Mouse (Mus musculus) heart, adult 8-10 months (tissue): ENCODE measurements at regions not wholly inside any gene's neighbourhood (a gene's known extent, or its start where the extent isn't known, plus 50 kb on each side); places are given as distances from the start of the nearest gene placed in this dataset.

ENCODE experiments used
- DNase-seq: peaks from one replicate; pipeline ENCODE4 v3.0.0; 2022; ENCODE audit warnings: low spot score

DNA sequence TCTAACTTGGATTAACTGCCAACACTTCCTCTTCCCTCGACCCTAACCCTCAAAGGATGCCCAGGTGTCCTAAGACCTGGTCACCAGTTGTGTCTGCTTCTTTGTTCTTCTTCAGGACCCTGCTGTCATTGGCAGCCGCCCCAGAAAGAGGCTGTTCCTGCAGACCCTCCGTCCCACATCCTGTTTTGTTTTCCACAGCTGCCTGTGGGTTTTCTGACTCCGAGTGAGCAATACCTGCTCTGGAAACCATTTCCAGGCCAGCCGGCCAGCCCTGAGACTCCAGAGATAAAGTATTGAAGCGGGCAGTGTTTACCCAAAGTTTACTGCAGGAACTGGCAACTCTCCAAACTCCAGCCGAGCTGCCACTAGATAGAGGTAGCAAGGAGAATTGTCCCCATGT lies 337.2 kb upstream of the Noct start:
- DNase-seq = no peak

DNA sequence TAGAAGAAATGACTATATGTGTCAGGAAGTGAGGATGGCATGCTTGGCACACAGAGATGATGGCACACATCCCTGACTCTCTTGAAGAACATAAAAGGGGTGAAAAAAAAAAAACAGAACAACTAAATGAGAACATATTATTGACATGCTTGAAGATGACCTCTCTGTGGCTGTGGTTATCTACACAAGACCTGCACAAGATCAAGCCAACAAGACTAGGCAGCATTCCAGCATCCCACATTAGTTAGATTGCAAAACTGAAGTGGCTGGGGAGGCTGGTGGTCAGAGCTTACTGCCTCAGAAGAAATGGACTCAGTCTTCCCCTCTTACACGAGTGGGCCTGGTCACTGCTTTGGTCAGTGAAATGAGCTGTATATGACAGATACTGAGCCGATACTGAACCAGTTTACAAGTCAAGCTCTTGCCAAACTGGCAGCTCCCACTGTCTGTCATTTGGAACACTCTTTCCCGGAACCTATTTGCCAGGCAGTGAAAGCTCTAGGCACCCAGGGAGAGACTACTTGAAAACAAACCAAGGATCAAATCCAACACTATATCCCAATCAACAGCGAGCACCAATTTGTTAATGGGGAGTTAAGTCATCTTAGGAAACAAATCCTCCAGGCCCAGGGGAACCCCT lies 335.6 kb upstream of the Noct start:
- no peak for DNase-seq

DNA sequence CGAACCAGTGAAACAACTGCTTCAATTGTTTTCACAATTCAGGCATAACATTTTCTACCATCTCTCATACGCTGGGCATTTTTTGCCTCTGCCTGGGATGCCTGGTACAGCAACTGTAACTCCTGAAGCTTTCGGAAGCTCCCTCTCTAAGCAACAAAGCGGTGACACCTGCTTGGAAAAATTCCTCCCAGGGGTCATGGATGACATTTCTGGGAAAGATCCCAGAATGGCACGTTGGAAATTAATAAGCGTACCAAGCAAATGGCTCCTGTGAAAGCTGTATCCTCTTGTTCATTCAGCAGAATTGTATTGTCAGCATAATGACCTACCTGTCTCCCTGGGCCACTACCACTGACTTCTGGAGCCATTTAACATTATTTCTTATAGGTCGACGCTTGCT lies 333.7 kb upstream of the Noct start:
- no peak for DNase-seq

DNA sequence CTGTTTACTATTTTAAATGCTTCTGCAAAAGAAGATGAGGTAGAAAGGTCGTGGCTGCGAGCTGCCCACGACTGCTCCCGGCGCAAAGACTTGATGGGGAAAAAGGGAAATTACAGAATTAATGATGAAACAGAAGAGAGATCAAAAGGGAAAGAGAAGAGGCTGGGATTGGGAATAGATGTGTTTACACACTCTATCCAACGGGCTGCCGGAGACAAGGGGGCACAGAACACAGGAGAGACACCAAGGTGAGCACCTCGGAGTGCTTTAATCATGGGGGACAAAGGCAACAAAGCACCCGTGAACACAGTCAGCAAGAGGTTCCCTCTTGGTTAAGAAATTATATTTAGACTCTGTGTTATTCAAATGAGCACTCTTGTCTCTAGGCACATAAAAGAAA lies 326.1 kb upstream of the Noct start:
- DNase-seq = no peak

DNA sequence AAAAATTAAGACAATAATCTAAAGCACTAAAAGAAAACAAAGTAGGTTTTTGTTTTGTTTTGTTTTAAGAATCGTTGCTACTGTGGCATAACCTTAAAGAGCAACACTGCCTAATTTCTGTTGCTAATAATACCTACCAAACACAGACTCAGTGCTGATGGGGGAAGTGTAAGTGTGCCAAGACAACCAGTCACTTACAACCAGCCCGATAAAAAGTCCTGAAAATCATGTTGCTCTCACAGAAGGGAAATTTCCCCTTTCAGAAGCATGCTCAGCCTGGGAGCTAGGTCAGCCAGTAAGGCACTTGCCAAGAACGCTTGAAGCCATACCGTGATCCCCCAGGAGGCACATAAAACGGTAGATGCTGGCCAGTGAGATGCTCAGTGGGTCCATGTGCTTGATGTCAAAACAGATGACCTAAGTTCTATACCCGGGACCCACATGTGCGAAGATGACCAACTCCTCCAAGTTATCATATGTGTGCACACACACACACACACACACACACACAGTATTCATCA lies 324.4 kb upstream of the Noct start:
- peak; percentile 2 for DNase-seq

DNA sequence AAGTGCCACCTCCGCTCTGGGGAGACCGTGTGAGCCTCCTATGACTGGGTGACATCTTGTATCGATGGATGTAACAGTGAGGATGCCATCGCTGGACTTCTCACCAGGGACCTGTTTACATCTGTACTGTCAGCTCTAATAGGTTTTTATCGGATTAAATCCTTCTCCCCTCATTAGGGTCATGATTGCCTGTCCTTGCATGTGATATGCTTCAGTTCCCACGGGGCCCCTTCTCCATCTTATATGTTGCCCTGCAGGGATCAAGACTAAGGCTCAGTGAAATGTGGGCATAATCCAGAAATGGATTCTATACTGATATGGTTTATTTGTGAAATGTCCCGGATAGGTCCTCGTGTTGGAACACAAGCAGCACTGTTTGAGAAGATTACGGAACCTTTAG lies 323.7 kb upstream of the Noct start:
- no peak for DNase-seq

DNA sequence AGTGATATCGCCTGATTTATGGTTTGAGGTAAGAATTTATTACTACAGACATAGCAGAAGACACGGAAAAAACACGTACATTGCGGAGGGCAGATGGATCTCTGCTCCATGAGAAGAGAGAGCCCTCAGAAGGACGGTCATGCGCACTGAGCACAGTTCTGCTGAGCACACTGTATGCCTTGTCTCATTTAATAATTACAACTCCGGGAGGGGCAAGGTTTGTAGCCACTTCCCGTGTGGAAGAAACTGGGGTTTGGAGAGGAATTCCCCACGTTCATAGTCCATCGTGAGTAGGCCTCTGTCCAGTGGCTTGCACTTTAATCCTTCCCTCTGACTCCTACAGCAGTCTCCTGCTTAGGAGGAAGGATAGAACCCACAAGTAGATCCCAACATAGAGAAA lies 322.9 kb upstream of the Noct start:
- DNase-seq = no peak

DNA sequence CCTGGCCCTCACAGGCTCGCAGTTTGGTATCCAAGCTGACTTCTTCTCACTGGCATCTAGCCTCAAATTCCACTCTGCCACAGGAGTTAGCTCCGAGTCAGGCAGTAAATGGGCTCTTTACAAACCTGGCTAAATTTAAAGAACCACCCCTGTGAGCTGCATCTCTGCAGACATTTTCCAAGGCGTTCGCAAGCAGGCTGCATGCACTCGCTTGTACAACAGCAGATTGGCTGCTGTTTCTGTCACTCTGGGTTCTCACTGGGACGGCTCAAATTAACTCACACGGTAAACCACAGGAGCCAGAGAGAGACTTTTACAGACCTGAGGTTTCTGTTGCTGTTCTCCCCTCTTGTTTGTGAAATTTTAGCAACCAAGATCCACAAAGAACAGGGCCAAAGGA lies 321.3 kb upstream of the Noct start:
- DNase-seq = no peak

DNA sequence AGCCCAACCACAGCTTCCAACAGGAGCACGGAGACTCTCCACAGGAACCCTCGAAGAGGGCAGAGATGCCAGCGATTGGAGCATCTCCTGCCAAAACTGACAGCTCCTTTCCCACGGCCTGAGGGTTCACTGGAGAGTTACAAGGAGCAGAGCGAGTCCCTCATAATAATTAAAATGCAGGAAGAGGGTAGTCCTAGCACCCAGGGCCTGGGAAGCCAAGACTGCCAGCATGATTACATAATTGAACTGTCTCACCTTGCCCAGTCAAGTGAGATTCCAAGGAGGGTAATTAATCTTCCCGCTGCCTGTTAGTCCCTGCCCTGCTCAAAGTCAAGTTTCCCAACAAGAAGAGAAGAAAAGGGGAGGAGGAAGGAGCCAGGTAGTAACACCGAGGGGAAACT lies 319.5 kb upstream of the Noct start:
- DNase-seq = no peak

DNA sequence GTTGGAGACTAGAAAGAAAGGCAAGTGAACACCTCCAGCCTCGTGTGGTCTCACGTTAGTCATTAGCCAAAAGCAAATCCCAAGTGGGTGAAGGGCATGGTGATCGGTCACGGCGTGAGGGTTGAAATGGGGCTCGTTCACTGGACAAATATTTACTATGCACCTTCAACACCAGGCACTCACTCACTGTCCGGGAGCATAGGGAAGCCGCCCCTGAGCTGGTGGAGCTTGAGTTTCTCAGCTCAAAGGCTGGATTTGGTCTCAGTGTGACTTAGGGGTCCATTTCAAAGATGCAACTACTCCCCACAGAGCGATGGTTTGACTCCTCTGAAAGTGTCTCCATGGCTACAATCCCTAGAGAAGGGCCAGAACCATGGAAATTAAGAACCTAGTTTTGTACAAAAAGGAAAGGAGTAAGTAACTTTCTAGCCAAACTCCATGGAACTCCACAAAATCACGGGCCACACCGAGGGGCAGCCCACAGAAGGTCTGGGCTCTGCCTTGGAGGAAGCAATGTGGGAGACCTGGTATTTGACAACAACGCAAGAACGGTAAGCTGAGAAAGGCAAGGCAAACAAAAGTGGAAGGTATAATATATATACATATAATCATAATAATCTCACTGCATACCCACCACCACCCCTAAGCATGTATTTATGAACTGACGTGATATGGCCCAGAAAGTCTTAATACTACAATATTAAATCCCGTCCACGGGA lies 318.8 kb upstream of the Noct start:
- no peak for DNase-seq

DNA sequence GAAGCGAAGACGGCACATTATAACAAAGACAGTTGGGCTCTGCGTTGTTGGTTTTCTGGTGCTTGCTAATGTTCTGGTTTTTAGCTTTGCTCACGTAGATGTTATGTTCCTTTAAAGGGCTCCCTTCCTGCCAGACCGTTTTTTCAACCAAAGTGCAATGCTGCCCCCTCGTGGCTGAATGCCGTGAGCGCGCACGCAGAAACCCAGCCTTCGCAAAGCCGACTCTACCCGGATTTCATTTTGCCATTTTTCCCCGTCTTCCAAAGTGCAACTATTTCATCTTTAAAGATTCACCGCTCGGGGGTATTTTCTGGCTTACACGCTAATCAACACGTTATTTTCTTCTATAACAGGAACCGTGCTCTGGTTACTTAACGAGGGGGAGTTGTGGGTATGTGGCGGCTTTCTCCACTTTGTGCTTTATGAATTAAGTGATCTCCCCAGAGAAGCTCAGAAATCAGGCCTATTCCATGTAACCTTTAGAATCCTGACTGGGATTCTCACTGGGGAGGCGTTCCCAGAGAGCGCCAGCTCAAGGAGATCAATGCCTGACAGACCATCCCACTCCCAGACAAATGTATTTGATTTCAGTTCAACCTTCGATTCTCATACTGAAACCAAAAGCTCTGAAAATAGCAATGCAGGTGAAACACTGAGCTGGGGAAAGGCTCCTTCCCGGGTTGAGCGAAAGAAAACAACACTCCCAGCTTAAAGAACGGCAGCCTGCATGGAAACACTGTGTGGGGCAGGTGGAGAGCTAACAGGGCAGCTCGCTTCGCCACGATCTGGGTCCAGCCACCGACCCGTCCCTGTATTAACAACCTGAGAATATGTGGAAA lies 318.0 kb upstream of the Noct start:
- DNase-seq = peak; percentile 87

DNA sequence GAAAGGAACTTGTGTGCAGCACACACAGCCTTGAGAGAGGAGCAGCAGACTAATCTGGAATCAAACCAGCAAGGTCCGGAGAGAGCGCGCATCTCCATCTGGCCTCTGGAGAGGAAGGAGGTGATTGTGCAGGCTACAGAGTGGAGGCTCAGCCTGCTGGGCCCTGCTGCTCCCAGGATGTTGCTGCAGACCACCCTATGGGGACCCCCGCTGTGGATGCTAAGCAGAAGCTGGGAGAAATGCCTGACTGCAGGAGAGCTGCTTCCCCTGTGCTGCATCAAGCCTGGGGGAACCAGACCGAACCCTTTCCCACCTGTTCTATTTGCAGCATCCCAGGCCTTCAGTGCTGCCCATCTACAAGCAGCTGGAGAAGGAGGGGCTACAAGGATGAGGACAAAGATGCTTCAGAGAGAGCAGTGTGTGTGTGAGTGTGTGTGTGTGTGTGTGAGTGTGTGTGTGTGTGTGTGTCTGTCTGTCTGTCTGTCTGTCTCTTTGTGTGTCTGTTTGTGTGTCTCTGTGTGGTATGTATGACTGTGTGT lies 311.2 kb upstream of the Noct start:
- no peak for DNase-seq

DNA sequence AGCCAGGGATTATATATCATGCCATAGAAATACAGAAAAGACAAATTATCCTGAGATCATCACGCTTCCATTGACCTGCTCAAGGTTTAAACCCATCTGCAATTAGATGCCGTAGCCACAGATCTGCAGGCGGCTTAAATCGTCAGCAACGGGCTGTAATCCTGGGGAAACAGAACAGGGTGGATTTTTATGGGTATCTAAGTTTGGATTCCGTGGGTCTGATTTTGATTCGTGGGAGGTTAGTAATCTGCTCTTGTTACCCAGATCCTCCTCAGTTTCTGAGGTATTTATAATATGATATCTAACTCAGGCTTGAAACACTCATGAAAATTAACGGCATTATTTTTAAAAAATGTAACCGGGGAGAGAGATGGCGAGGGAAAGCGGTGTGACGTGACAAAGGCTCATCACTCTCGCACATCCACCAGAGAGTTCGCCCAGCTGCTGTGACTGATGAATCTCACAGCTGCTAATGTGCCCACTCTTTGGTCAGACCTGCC lies 309.3 kb upstream of the Noct start:
- DNase-seq = no peak

DNA sequence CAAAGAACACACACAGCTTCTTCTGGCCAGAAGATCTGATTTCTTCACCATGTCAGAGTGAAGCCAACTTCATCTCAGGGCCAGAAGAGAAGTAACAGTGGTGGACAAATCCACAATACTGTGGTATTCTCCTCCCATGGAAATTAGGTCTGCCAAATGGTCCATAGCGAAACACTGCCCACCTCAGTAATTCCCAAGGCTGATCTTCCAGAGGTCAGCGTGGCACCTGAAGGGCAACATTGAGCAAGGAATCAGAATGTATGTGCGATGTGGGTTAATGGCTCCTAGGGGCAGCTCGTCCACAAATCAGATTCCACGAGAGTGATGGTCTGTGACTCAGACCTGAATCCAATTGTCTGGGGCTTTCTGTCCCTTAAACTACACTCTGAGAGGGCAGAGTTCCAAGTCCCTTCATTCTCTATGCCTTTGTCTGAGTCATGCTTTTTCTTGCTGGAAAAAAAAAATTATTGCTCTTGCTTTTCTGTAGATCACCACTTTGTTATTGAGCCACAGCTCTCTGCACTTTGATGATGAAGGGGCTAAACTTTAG lies 307.9 kb upstream of the Noct start:
- DNase-seq = no peak

DNA sequence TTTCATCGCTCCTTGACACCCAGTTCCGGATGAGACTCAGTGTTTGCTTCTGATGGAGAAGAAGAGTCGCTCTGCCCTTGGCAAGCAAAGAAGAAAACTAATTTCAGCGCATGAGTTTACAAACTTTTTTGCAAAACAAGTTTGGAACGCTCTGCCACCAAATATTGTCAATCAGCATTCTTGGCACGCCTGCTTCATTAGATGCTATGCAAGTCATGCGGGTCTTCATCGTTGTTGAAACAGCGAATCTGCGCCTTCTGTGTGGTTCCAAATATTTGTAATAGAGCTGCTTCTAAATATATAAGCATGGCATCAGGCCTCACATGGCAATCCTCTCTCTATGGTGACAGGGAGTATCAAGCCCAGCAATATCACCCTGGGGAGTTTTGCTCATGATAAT lies 301.9 kb upstream of the Noct start:
- DNase-seq = no peak

DNA sequence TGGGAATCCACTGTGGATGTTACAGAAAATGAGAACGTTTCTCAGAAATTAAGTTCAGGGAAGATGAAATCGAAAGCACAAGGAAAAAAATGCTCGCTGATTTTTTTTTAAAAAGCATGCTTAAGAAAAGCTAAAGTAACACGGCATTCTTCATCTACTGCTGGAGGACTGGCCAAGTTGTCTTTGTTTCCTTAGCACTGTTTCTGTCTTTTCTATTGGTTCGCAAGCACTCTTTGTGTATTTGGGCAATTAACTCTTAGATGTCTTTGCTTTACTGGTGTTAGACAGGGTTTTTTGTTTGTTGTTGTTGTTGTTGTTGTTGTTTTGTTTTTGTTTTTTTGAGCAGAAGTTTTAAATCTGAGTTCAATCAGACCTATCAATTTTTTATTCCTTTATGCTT lies 301.4 kb upstream of the Noct start:
- DNase-seq = no peak

DNA sequence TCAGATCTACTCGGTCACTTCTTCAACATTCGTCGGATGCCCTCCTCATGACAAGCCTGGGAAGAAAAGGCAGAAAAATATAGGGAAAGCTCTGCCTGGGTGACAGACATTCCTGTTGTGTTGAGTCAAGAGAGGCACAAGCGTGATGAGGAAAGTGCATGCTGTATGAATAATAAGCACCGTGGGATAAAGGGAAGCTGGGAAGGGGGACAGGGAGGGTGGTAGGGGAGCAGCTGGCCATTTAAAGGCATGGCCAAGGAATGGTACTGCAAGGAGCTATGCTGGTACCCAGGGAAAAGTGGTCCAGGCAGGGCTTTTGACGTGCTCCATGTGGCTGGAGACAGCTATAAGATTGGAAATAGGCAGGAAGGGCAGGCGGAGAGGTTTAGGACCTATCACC lies 300.9 kb upstream of the Noct start:
- DNase-seq = no peak

DNA sequence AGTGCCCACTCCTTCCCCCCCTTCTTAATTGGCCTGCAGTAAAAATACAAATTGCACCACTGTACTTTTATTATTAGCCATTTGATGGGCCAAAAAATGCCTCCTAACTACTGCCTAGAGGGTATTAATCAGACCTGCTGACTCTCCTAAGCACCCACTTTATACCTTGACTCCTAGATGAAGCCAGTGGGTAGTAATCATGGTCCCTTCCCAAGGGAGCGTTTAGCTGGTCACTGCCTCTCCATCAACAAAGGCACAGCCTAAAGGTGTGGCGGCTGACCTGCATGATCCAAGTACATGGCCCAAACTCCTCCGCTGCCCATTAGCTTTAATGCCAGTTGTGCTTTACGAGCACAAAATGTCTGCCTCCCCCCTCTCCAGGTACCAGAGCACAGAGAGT lies 296.9 kb upstream of the Noct start:
- no peak for DNase-seq

DNA sequence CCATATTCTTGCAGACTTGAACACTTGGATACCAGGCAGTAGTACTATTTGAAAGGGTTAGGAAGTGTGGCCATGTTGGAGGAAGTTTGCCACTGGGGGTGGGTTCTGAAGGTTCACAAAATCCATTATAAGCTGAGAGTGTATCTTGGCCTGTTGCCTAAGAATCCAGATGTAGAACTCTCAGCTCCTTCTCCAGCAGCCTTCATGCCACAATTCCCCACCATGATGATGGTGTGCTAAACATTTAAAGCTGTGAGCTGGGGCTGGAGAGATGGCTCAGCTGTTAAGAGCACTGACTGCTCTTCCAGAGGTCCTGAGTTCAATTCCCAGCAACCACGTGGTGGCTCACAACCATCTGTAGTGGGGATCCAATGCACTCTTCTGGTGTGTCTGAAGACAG lies 295.2 kb upstream of the Noct start:
- DNase-seq = no peak

DNA sequence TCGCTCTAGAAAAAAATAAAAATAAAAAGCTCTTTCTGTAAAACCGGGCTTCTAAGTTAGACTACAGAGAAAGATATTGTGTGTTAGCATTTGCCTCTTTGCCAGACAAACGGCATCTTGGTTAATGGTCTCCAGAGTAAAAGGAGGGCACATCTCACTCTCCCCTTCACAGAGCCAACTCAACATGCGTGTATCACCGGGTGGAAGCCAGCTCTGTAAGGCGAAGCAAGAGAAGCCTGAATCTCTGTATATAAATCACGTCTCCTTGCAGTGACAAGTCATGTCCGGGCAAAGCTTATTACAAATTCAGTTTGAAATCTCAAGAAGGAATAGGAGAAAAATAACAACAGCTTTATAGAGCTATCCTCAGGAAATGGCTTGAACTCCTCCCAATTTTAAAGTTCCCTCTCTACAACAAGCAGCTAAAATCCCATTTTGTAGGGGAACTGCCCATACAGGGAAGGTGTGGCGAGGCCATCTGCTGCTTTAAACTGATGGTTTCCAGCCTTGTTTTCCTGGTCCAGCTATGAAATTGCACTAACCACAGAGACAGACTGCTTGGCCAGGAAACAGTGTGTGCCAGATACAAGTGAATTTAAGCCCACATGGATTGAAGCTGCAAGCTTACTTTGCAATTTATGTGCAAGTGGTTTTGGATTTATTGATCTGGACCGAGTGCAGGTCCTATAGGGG lies 291.7 kb upstream of the Noct start:
- DNase-seq = no peak

DNA sequence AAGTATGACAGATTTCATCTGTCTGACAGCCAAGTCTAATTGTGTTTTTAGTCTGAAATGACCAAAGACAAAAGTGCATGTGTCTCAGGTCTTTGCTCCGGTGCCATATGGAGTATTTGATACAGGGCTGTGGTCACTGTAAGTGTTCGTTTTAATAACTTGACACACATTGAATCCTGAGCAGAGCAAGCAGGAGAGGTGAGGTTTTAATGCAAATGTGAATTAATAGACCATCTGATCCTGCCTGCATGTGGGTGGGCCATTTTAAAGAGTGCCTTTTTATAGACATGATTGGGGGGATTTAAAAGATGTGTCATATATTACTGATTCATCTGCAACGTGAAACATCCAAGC lies 291.2 kb upstream of the Noct start:
- DNase-seq = no peak
